Mouse (Mus musculus) liver, embryonic 15.5 days (tissue): ENCODE measurements around the gene Dna2. TPM values are rescaled to one million over a fixed set of nuclear protein-coding genes. Genes with fewer than 3 reads are reported as not detected.
"Not testable (repeated sequence)": the region's sequence is repeated elsewhere in the genome, so short reads cannot be mapped to it uniquely, and the experiment has no call there.

Experiments used
- ATAC-seq: fragments of 200-750 bp; cut with Nextera tagmentation; 2 replicates; pipeline ENCODE4 v1.8.0; 2017; ENCODE audit warnings: moderate number of reproducible peaks, mild to moderate bottlenecking, moderate library complexity; ENCODE audit not compliant: insufficient read depth
- H3K27ac ChIP-seq: fragments of 300-500 bp; sonication (generic); replicated peaks from 2 replicates; pipeline ENCODE4 v1.5.1; 2015; ENCODE audit warnings: mild to moderate bottlenecking, inconsistent platforms
- H3K27me3 ChIP-seq: fragments of 300-500 bp; sonication (generic); 2 replicates; pipeline ENCODE4 v1.6.1; 2015; ENCODE audit warnings: mild to moderate bottlenecking, inconsistent platforms
- H3K36me3 ChIP-seq: fragments of 300-500 bp; sonication (generic); replicated peaks from 2 replicates; pipeline ENCODE4 v1.6.1; 2015; ENCODE audit warnings: moderate library complexity, mild to moderate bottlenecking, inconsistent platforms
- H3K4me1 ChIP-seq: fragments of 300-500 bp; sonication (generic); replicated peaks from 2 replicates; pipeline ENCODE4 v1.6.1; 2015; ENCODE audit warnings: inconsistent platforms
- H3K4me2 ChIP-seq: fragments of 300-500 bp; sonication (generic); 2 replicates; pipeline ENCODE4 v1.6.1; 2015; ENCODE audit warnings: moderate library complexity, mild to moderate bottlenecking, inconsistent platforms
- H3K4me3 ChIP-seq: fragments of 300-500 bp; sonication (generic); replicated peaks from 2 replicates; pipeline ENCODE4 v1.5.1; 2015; ENCODE audit warnings: mild to moderate bottlenecking, inconsistent platforms
- H3K9ac ChIP-seq: fragments of 300-500 bp; sonication (generic); 2 replicates; pipeline ENCODE4 v1.6.1; 2015; ENCODE audit warnings: moderate library complexity, mild to moderate bottlenecking, inconsistent platforms
- H3K9me3 ChIP-seq: fragments of 300-500 bp; sonication (generic); replicated peaks from 2 replicates; pipeline ENCODE4 v1.6.1; 2016; ENCODE audit warnings: inconsistent platforms
- WGBS: fragments of 180-500 bp; shearing (Covaris S2); methylation state at CpG from one replicate; pipeline ENCODE4 v1.1.7; 2015; ENCODE audit warnings: mixed read lengths; ENCODE audit not compliant: insufficient replicate concordance; 5-methylcytosine and 5-hydroxymethylcytosine counted together
- polyA plus RNA-seq: library from polyadenylated mRNA; unstranded; fragments of >200 nt; fragmentation: Nextera tagmentation; extraction: Ambion mirVana; gene quantifications from 2 replicates; pipeline ENCODE4 v1.2.1, GENCODE M21; 2015

The Dna2 gene
- polyA plus RNA-seq = 24.4 TPM in 2 replicates

GRCm38 (mm10) chr10:62946738-62947471, at the start of gene Dna2:
Dna2 (plus strand) TSS chr10:62947026.
- peak within 1 kb of the TSS; percentile 86 for H3K4me3 ChIP-seq
- WGBS = under 1% methylated on average over 66 of the region's 68 CpGs

DNA sequence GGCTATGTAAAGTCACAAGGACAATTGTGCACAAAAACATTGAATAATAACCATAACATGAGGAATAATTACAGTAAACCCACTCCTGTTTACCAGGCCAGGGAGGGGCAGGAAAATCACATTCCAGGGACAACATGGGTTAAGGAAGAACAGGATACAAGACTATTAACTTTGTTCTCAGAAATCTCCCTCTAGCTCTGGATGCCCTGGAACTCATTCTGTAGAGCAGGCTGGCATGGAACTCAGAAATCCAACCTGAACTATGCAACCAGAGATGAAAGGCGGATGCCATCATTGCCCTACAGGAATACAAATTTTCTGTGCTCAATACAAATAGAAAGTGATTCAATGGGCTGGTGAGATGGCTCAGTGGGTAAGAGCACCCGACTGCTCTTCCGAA, 49.4 kb upstream of the Dna2 start:
- Histone ChIP-seq H3K4me3 (no peak overlapping the region), H3K4me1 (no peaks in the 10 kb centered on the region), H3K9ac (no peak overlapping the region), H3K27me3 (no peaks in the 10 kb centered on the region), H3K4me2 (no peak overlapping the region), H3K36me3 (no peaks in the 10 kb centered on the region), H3K27ac (no peak overlapping the region), H3K9me3 (no peaks in the 10 kb centered on the region)
- whole genome bisulfite sequencing = 77% methylated on average over 3 of the region's 3 CpGs
- ATAC-seq = no peak

More at GRCm38 (mm10) chr10:62946738-62947471, at the start of gene Dna2:
- no peaks in the 10 kb centered on the region for H3K27me3 ChIP-seq
- peak within 1 kb of the TSS; percentile 96 for H3K4me2 ChIP-seq
- H3K9me3 ChIP-seq = no peaks in the 10 kb centered on the region
- peak within 1 kb of the TSS; percentile 94 for H3K27ac ChIP-seq
- peak; percentile 86 for ATAC-seq
- peaks cover 38% of the 10 kb centered on the region for H3K36me3 ChIP-seq
- H3K9ac ChIP-seq = peak within 1 kb of the TSS; percentile 84
- H3K4me1 ChIP-seq = peaks cover 44% of the 10 kb centered on the region

GRCm38 (mm10) chr10:62898061-62898460, 48.8 kb upstream of the Dna2 start:
- Histone ChIP-seq H3K4me3 (no peak overlapping the region), H3K4me2 (no peak overlapping the region), H3K9ac (no peak overlapping the region), H3K27me3 (no peaks in the 10 kb centered on the region), H3K36me3 (no peaks in the 10 kb centered on the region), H3K9me3 (no peaks in the 10 kb centered on the region), H3K27ac (no peak overlapping the region), H3K4me1 (no peaks in the 10 kb centered on the region)
- 48% methylated on average over 2 of the region's 2 CpGs for WGBS
- ATAC-seq = no peak

DNA sequence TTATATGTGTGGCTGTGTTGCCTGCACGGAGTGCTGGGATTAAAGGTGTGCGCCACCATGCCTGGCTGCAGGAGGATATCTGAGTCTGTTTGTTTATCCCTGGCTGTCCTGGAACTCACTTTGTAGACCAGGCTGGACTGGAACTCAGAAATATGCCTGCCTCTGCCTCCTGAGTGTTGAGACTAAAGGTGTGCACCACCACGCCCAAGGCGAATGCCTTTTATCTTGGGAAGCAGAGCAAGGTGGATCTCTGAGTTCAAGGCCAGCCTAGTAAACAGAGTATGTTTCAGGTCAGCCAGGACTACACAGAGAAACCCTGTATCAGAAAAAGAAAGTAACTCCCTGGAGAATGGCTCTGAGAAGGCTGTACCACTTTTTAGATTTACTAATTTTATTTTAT, 46.7 kb upstream of the Dna2 start:
- Histone ChIP-seq H3K9me3 (no peaks in the 10 kb centered on the region), H3K27ac (no peak overlapping the region), H3K4me3 (no peak overlapping the region), H3K36me3 (no peaks in the 10 kb centered on the region), H3K4me2 (no peak overlapping the region), H3K9ac (no peak overlapping the region), H3K27me3 (0 out of 2 replicates have a peak, but pooled peaks cover 2% of the 10 kb centered on the region), H3K4me1 (no peaks in the 10 kb centered on the region)
- WGBS = 82% methylated on average over 4 of the region's 4 CpGs
- ATAC-seq = no peak

- ATAC-seq = no peak
- Histone ChIP-seq H3K4me1 (no peaks in the 10 kb centered on the region), H3K9ac (no peak overlapping the region), H3K27ac (no peak overlapping the region), H3K27me3 (0 out of 2 replicates have a peak, but pooled peaks cover 2% of the 10 kb centered on the region), H3K4me2 (no peak overlapping the region), H3K36me3 (no peaks in the 10 kb centered on the region), H3K4me3 (no peak overlapping the region), H3K9me3 (no peaks in the 10 kb centered on the region)
- WGBS = 43% methylated on average over 8 of the region's 8 CpGs
Observed at GRCm38 (mm10) chr10:62901826-62902225, 45.0 kb upstream of the Dna2 start.

DNA sequence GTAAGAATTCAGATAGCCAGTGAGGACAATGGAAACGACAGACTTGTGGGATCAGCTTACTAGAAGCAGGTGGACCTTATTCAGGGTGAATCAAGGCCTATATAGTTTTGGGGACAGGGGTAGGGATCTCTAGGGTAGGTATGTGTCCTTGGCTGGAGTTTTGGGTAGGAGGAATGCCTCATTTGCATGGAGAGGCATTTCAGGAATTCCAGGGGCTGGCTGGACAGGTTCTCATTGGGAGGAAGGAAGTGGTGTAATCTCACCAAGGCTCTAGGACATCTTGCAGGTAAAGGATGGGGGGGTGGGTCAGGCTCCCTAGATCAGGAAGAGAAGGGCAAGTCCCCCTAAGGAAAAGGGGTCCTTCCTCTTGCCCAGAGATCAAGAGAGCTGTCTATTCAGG, 44.0 kb upstream of the Dna2 start:
- Histone ChIP-seq H3K4me3 (no peak overlapping the region), H3K4me2 (no peak overlapping the region), H3K4me1 (no peaks in the 10 kb centered on the region), H3K27me3 (0 out of 2 replicates have a peak, but pooled peaks cover 2% of the 10 kb centered on the region), H3K9ac (no peak overlapping the region), H3K36me3 (no peaks in the 10 kb centered on the region), H3K27ac (no peak overlapping the region), H3K9me3 (no peaks in the 10 kb centered on the region)
- 38% methylated on average over 1 of the region's 1 CpGs for WGBS
- ATAC-seq = no peak

DNA sequence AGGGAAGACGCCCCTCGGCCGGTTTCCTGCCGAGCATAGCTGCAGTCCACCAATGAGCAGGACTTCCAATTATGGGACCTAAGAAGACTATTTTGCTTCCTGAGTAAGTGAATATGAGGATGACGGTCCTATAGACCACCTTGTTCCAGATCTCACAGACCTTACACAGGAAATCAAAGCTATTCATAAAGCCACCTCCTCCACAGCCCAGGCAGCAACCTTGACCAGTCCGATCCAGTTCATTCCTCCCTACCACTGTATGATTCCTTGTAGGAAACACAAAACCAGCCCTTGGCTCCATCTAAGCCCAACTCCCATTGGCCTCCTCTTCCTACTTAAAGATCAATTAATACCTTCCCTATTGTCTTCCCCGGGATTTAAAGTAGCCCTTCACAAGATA, 40.5 kb upstream of the Dna2 start:
- no peaks in the 10 kb centered on the region for H3K36me3 ChIP-seq
- H3K9ac ChIP-seq = no peak overlapping the region
- H3K9me3 ChIP-seq = no peaks in the 10 kb centered on the region
- H3K4me2 ChIP-seq = no peak overlapping the region
- ATAC-seq = no peak
- no peak overlapping the region for H3K4me3 ChIP-seq
- peaks cover 3% of the 10 kb centered on the region; the same call in 1 of the 2 replicates for H3K4me1 ChIP-seq
- H3K27ac ChIP-seq = no peak overlapping the region
- 0 out of 2 replicates have a peak, but pooled peaks cover 2% of the 10 kb centered on the region for H3K27me3 ChIP-seq
- WGBS = 72% methylated on average over 7 of the region's 7 CpGs

- H3K27ac ChIP-seq, H3K4me2 ChIP-seq, ATAC-seq, H3K36me3 ChIP-seq, H3K27me3 ChIP-seq, H3K4me3 ChIP-seq, H3K4me1 ChIP-seq, H3K9me3 ChIP-seq, H3K9ac ChIP-seq: not testable (repeated sequence)
- no CpG with 5 or more reads among the region's 1 CpGs for WGBS
Observed at GRCm38 (mm10) chr10:62908896-62909295, 37.9 kb upstream of the Dna2 start, which contains the start of gene Tet1. Tet1 (minus strand) TSS chr10:62908996.

DNA sequence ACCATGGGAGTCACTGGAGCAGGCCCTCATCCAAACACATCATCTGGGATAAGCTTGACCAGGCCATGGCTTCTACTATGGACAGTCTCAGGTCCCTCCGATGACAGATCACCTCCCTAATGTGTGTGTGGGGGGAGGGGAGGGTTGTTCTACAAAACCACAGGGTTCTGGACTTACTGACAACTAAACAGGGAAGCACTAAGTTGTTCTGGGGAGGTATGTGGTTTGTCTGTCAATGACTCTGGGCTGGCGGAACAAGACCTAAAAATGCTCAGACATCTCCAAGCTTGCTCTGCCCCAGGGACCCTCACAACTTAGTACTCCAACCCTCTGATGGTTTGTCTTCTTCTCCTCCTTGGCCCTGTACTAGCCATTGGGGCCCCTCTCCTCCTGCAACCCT, 35.7 kb upstream of the Dna2 start:
- H3K27ac ChIP-seq = no peak overlapping the region
- H3K27me3 ChIP-seq = no peaks in the 10 kb centered on the region
- no peaks in the 10 kb centered on the region for H3K9me3 ChIP-seq
- H3K4me3 ChIP-seq = no peak overlapping the region
- WGBS = 35% methylated on average over 2 of the region's 2 CpGs
- H3K4me1 ChIP-seq = peaks cover 3% of the 10 kb centered on the region; the same call in 1 of the 2 replicates
- no peak overlapping the region for H3K9ac ChIP-seq
- ATAC-seq = no peak
- H3K36me3 ChIP-seq = no peaks in the 10 kb centered on the region
- H3K4me2 ChIP-seq = no peak overlapping the region

DNA sequence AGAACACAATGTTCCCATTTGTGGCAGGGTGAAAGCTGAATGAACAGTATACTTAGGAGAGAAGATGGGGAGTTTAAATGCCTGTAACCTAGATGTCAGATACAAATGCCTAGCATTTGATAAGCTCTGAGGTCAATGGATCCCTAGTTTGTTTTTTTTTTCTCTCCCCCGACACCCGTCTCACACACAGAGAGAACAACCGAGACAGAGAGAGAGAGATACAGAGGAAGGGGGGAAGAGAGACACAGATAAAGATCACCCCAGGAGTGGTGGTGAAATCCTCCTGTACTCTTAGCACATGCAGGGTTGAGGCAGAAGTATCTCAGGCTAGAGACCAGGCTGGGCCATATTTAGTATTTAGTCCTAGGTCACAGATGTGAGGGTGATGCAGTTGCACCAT, 27.8 kb upstream of the Dna2 start:
- Histone ChIP-seq H3K9me3 (no peaks in the 10 kb centered on the region), H3K27ac (no peak overlapping the region), H3K4me2 (no peak overlapping the region), H3K4me3 (no peak overlapping the region), H3K27me3 (no peaks in the 10 kb centered on the region), H3K36me3 (no peaks in the 10 kb centered on the region), H3K9ac (no peak overlapping the region), H3K4me1 (peaks cover 31% of the 10 kb centered on the region)
- ATAC-seq = no peak
- WGBS = 31% methylated on average over 3 of the region's 3 CpGs

GRCm38 (mm10) chr10:62919925-62920765, 26.7 kb upstream of the Dna2 start, which contains the start of gene Slc25a16:
Slc25a16 (plus strand) TSS chr10:62920633.
- ATAC-seq = peak; percentile 97
- H3K27me3 ChIP-seq = no peaks in the 10 kb centered on the region
- peak within 1 kb of the TSS; percentile 99 for H3K9ac ChIP-seq
- H3K4me1 ChIP-seq = peaks cover 33% of the 10 kb centered on the region
- WGBS = 6% methylated on average over 50 of the region's 50 CpGs
- peak within 1 kb of the TSS; percentile 99 for H3K4me3 ChIP-seq
- no peaks in the 10 kb centered on the region for H3K36me3 ChIP-seq
- peak within 1 kb of the TSS; percentile 88 for H3K27ac ChIP-seq
- no peaks in the 10 kb centered on the region for H3K9me3 ChIP-seq
- peak within 1 kb of the TSS; percentile 93 for H3K4me2 ChIP-seq
